Mouse (Mus musculus) G1E-ER4 (cell line): ENCODE measurements around the gene Pfkm. TPM values are rescaled to one million over a fixed set of nuclear protein-coding genes. Genes with fewer than 3 reads are reported as not detected.

Source experiments
- GATA1 ChIP-seq: IDR thresholded peaks from one replicate; pipeline ENCODE4 v1.8.0; 2012; ENCODE audit warnings: low read length, inconsistent platforms
- polyA plus RNA-seq: library from polyadenylated mRNA; stranded (reverse); fragments of >175 nt; gene quantifications from 2 replicates; pipeline ENCODE4 v1.2.3, GENCODE M21; 2012

Gene Pfkm
- polyA plus RNA-seq, 1 experiment = 23.9 TPM

DNA sequence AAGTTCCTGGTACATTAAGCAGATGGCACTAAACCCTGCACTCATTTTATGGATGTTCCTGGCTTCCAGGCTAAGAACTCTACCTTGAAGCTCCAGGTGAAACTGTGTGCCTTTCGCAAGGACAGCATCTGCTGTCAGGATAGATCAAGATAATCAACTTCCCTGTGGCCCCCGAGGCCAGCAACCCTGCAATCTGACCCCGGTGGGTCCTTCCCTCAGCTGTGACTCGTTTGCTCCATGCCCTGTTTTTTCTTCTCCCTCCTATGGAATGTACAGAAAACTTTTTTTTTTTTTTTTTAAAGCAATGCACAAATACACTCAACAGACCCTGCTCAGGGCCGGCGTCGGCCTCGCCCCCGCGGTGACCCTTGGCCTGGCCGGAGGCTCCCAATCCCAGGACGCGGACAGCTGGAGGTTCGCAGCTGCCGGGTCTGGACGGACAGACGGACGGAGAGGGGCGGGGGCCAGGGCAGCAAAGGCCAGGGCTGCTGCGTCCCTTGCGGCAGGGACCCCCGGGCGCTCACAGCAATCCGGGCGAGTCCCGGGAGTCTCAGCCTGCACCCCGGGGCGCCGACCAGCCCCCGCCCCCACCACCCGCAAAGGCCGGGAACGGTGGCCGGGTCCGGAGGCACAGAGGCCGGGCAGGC, 52.6 kb downstream of the Pfkm start:
- no peak for TF ChIP-seq GATA1

DNA sequence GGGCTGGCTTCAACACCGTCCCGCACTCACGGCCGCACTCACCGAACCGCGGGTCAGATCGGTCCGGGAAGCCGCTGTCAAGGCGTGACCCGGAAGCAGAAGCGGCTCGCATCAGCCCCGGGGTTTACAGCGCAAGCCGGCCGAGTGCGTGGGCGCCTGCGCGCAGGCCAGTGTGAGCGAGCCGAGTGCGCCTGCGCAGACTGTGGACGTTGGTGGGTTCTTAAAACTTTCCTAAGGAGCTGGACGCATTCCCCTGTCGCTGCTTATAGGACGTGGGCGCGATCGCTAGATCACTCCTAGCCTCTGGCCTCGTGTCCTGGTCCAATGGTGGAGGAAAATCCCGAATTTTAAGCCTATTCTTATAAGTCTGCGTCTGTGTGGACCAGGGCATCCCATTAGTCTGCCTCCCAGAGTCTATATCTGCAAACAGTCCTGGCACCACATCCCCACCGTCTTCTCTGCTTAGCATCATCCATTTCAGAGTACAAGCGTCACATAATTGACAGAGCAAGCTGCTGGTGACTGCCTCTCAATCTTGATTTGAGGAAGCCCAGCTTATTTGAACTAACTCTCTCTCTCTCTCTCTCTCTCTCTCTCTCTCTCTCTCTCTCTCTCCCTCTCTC, 53.3 kb downstream of the Pfkm start:
- no peak for TF ChIP-seq GATA1

DNA sequence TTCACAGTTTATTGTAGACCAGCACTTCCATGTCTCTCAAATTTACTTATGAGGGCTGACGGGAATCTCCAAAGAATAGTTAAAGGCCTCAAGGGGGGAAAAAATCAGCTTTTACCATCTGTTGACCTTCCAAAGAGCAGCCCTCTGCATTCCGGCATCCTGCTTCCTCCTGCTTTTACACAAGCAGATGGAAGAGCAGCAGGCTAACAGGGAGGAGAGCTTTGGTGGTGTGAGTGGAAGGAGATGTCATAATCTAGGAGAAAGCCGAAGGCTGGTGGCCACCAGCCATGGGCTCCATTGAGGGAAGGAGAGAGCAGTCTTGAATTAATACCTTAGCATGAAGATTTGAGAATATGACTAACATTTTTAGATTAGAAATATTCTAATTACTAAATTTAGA, 56.0 kb downstream of the Pfkm start:
- TF ChIP-seq GATA1 = no peak

DNA sequence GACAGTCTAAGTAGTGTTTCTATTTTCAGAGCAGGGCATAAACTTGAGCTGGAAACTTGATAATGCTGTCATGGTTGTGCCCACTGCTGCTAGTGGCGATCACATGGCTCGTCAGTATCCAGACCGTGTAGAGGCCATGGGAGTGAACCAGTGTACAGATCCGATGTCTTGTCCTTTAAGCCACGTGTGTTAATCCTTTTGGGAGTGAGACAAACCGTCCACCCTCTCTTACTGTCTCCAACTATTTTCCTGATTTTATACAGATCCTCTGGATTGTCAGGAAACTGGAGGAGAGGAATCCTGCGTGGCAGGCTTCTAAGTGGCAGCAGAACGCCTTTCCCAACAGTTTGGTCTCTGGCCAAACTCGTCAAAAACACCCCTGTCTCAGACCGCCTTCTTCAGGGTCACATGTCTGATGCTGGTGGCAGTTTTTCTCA, 56.8 kb downstream of the Pfkm start:
- no peak for TF ChIP-seq GATA1

DNA sequence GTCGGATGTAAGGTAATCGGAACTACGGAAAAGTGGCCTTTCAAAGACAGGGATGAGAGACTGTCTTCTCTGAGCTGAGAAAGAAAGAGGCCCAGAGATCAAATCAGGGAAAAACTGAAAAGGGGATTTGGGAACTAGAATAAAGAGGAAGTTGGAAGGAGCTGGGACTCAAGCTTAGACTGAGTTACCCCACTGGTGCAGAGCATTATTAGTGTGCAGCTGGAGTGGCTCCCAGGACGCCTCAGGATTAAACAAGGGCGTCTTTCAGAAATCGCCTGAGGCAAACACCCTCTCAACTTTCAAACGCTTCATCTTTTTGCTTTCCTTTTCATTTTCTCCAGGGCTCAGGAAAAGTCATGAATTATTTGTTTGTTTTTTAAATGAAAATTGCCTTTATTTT, 60.5 kb downstream of the Pfkm start:
- no peak for TF ChIP-seq GATA1

DNA sequence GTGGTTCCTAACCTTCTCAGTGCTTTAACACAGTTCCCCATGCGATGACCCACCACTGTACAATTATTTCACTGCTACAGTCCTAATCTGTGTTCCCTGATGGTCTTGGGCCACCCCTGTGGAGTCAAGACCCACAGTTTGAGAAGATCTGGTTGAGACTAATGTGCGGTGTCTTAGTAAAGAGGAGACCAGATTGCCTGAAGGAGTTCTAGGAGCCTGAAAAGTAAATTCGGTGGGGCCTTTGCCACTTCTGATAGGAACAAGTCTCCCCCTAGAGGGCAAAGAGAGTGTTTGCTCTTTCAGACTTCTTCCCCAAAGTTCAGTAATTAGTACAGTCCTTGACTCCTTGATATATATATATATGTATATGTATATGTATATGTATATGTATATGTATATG, 61.2 kb downstream of the Pfkm start:
- no peak for TF ChIP-seq GATA1

DNA sequence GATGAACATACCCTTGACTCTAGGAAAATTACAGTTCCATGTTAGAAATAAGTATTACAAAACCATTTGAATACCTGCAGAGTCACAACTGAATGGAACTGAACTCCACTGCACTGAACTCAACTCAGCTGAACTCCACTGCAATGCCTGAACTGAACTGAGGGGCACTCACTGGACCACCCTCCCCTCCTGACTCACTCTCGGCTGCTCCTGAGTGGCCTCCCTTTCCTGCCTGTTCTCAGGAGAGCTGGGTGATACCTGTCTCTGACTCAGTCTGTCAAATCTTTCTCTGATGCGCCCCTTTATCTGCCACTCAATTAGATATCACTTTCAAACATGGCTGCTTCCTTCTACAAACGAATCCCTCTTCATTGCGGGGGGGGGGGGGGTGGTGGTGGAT, 61.8 kb downstream of the Pfkm start:
- TF ChIP-seq GATA1 = no peak

DNA sequence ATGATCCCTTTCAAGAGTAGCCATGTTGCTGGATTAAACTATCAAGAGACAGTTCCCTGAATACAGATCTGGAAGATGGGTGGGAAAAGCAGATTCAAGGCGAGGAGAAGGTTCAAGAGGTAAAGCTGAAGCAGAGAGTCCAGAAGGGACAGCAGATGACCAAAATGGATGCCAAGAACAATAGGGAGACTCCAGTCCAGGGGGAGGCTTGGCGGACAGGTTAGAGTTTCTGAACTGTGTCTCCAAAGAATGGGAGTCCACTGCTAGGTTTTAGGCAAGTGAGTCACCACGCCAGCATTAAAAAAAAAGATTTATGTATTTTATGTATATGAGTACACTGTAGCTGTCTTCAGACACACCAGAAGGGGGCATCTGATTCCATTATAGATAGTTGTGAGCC, 62.2 kb downstream of the Pfkm start:
- TF ChIP-seq GATA1 = no peak

DNA sequence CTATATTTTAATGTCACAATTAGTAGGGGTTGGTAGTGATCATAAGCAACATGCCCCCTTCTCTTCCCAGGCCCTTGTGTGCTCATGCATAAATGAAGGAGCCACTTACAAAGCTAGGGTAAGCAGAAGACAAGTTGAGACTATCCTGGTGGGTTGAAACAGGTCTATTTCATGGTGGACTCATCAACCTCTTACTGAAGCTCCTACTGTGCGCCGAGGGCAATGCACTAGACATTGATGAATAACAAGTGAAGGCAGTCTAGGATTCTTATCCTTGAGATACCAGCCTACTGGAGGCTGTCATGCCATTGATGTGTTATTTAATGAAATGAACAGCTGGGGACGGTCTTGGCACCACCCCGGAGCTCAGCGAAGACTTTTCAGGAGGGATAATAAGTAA, 62.9 kb downstream of the Pfkm start:
- TF ChIP-seq GATA1 = no peak

DNA sequence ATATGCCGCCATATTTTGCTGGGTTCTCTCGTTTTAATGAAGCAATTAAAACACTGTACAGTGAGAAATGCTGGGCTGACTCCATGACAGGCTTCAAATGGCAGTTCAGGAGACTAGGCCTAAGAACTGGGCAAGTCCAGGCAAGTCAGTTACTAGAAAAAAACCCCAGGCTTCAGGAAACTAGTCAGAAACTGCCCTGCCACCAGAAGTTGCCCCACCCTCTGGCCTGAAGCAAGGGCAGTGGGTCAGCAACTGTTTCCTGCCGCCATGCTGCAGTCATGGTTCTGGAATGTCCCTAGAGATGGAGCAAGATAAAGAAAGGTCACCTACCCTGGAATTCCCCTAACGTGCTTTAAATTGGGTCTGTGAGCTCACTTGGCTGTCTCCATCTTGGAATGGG, 63.6 kb downstream of the Pfkm start:
- no peak for TF ChIP-seq GATA1

DNA sequence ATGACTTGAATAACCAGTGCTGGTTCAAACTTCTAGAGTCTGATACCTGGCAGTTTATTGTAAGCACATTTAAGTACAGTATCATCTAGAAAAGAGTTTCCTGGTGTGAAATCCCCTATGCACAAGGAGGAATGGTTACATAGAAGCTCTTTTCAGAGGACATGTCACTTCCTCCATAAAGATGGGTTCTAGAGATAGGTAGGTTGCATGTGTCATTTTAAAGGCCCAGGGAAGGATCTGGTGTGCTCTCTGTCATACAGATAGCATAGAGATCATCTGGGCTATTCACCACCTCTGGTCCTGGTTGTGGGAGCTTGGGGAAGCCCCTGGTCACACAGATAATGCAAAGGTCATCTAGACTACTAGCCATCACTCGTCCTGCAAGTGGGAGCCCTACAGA, 64.9 kb downstream of the Pfkm start:
- TF ChIP-seq GATA1 = no peak

DNA sequence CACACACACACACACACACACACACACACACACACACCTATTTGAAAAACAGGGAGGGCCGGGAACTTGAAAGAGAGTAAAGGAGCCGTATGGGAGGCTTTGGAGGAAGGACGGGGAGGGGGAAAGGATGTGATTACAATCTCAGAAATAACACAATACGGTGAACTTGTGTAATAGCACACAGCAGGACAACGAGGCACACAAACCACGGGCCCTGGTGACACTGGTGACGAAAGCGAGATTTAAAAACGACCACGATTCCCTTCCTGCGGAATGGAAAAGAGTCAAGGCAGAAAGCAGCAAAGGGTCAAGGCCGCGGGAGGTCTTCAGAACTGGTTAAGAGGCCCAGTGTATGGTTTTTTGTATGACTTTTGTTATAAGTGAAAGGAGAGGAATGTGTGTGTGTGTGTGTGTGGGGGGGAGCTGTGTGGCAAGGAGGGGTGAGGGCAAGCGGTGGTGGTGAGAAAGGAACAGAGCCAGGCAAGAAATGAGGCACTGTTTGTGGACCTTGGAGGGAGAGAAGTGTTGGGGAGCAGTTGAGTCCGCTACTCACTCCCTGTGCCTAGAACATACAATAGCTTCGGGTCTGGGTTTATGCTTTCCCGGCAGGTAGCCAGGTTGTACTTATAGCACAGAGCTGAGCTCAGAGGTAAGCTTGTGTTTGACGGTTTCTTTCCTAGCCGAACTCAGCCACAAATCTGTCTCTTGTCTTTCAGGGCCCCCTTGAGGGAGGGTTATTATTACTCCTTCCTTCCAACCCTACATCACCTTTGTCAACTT, 68.8 kb downstream of the Pfkm start:
- no peak for TF ChIP-seq GATA1

DNA sequence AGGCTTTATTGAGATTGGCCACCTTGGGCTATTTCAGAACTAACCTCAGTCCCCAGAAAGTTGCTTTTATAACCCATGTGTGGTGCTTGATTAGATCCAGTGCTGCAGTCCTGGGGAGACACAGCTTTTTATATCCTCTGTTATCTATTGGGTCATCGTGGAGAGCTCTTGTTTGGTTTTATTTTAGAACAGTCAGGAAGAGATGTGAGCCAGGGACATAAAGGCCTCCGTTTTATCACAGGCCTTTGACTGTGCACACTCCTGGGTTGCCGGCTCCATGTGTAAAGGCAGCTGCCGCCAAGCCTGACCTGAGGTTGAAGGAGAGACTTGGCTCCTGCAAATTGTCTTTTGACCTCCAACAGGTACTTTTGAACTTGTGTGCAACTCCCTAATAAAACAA, 70.2 kb downstream of the Pfkm start:
- no peak for TF ChIP-seq GATA1

DNA sequence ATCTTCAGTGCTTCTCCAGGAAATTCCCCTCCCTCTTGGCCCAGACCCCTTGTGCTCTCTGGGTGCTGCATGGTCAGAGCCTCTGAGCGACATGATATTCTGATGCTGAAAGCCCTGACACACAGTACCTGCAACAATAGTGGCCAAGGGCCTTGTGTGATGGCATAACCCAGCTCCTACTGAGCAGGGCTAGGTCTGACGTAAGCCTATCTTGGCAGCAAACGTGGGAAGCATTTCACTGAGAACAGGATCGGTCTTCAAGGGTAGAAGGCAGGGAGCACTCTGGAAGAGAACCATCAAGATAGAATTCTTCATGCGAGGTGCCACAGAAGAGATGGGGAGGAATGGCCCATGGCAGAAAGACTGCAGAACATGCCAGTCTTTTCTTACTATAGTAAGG, 73.1 kb downstream of the Pfkm start, which contains the start of gene Asb8:
TSS of gene Asb8 (minus strand) at position 101 of the 400 bp plus-strand sequence.
- TF ChIP-seq GATA1 = no peak

DNA sequence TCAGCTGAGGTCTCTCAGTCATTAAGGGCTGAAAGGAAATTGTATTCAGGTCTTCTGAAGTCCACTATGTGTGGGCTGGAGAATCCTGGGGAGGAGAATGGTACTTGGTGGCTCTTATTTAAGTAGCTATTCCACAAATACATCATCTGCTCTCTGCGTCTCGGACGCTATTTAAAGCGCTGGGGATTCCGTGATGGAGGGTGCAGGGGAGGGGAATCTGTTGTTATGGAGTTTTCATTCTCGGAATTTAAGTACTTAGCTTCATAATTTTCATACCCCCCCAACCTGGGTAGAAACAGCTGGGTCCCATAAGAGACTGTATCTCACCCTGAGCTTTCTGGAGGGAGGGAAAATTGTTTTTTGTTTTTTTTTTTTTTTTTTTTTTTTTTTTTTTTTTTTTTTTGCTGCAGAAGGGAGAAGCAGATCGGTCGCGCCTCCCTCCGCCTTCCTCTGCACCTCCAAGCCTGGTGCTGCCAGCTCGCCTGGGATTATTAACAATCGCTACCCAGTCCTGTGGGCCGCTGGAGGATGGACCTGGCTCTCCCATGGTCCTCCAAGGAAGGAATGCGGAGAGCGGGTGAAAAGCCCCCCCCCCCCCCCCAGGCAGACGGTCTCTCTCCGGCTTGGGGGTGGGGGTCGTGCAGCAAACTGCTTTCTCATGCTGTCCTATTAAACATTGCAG, 74.7 kb downstream of the Pfkm start, which contains the start of gene Ccdc184:
TSS of gene Ccdc184 (plus strand) at position 196 of the 682 bp plus-strand sequence.
- TF ChIP-seq GATA1 = no peak
